Mouse (Mus musculus) lung, postnatal 0 days (tissue): Measurements from ENCODE around the gene Akt1.

Experiments
- CTCF ChIP-seq: IDR thresholded peaks from 2 replicates; pipeline ENCODE4 v1.5.1; 2016; ENCODE audit warnings: antibody characterized with exemption, mild to moderate bottlenecking
- EP300 ChIP-seq: IDR thresholded peaks from 2 replicates; pipeline ENCODE4 v1.6.1; 2016; ENCODE audit warnings: antibody characterized with exemption, mild to moderate bottlenecking, control low read depth

GRCm38 (mm10) chr12:112606998-112607397 lies 67.7 kb downstream of the Akt1 start:
- TF ChIP-seq CTCF (no peak), EP300 (no peak)
